Mouse (Mus musculus): ENCODE results near the gene Dock8. TPM values are rescaled to one million over a fixed set of nuclear protein-coding genes. Genes with fewer than 3 reads are reported as not detected.

The Dock8 gene
- polyA plus RNA-seq, 2 experiments from 2014 or later: 66.0 to 95.4 TPM

DNA sequence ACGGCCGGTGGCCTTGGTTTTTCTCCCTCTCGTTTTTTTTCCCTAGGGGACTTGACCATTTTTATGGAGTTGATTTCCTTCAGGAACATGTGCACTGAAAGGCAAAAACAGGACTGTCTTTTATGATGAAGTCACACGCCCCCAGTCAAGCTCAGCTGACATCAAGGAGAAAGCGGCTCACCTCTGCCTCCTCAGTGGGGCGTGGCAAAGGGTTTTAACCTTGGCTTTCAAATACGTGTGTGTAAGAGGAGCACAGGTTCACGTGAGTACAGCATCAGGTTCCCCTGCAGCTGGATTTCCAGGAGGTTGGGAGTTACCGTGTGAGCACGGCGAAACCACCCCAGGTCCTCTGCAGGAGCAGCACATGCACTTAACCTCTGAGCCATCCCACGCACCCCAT is 203.7 kb downstream of the Dock8 start:
- ATAC-seq: no peak

DNA sequence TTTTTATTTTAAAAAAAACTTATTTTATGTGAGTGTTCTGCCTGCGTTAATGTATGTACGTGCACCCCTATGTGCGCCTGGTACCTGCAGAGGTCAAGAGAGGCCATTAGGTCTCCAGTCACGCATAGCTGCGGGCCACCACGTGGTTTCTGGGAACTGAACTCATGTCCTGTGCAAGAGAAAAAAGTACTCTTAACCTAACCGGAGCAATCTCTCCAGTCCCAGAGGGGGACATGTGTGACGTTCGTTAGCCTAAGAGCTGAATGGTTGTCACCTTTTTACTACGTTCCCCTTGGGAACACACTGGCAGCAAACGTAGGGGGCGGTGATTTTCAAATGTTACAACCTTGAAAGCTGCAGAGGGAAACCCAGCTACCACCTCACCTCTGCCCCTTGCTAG is 207.6 kb downstream of the Dock8 start:
- ATAC-seq: no peak

DNA sequence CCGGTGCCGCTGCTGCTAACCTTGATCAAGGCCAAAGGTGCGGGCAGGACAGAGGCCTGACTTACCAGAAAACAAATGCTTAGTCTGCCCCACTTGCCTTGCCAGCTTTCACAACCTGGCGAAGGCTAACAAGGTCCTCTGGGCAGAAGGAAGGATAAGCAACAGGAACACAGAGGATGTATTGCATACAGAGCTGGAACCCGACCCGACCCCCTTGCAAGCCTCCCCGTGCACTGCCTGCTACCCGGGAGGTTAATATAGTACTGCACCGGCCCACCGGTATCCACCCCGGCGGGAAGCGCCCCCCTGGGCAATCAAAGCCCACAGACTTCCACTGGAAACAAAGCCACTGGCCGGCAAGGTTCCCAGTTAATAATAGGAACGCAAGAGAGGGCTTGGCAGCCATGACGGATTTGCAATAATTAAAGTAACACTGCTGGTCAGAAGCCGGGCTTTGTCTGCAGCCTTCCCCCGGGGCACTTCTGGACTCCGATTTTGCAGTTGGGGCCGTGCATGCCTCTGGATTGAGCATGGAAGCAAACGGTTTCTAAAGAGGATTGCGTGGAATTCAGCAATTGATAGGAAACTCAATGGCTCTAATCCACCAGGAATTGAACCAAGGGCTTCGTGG is 208.5 kb downstream of the Dock8 start:
- ATAC-seq: no peak

DNA sequence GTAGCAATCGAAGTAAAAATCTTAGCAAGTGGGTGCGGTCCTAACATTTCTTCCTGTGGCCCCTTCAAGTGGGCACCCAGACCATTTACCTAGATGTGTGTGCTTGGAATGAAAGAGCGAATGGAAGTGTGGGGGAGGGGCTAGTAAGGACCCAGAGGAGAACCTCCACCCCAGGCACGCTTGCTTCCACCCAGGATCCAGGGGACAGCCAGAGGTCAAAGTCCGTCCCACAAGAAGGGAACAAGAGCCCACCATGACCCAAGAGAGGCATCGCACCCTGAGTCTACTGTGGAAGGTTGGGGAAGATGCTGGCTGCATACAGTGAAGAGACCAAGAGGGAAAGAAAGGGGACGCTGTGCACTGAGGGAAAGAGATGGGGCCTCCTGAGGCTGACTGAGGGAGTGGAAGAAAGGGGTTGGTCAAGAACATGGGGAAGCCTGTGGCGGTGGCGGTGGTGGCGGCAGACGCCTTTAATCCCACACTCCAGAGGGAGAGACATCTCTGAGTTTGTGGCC is 209.3 kb downstream of the Dock8 start:
- no peak for ATAC-seq

DNA sequence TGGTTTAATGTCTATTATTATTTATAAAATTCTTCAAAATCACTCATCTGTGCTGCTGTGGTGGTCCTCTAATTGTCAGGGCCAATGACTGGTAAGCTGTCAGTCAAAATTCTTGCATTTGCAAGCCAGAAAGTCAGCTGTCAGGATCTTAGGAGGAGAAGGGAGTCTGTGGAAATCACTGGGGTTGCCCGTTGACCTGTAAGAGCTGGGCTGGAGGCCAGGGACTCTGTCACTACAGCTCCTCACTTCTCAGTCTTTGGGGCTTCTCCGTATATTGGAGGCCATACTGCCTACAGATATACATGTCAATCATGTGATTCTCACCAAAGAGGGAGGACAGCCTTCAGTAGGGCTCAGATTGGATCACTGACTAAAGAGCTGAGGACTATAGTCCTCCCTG is 221.3 kb downstream of the Dock8 start:
- no peak for ATAC-seq

DNA sequence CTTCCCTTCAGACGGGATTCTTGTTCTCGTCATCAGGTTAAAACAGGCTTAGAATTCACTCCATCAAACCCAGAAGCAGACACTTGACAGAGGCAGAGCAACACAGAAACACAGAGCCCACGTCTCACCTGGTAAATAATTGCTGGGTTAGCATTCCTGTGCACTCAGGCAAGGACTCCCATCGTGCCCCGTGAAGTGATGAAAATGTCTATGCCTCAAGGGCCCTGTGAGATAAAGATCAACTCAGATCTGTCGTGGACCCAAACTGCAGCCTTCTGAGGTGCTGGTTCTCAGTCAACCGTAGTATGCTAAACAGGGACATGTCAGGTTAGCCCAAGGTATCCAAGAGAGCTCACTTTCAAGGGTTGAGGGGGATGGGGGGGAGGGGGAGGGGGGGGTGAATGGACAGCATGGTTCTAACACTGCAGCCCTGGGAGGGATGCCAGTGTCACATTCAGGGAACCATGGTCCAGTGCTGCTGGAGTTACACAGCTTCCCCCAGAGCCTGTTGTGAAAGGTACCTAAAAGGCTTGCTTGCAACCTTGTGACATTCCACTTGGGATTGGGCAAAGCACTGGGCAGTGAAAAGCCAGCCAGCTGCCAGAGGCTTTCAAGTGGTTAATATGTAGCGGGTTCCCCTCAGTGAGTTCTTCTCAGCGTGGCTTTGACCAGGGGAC is 222.8 kb downstream of the Dock8 start:
- no peak for ATAC-seq

DNA sequence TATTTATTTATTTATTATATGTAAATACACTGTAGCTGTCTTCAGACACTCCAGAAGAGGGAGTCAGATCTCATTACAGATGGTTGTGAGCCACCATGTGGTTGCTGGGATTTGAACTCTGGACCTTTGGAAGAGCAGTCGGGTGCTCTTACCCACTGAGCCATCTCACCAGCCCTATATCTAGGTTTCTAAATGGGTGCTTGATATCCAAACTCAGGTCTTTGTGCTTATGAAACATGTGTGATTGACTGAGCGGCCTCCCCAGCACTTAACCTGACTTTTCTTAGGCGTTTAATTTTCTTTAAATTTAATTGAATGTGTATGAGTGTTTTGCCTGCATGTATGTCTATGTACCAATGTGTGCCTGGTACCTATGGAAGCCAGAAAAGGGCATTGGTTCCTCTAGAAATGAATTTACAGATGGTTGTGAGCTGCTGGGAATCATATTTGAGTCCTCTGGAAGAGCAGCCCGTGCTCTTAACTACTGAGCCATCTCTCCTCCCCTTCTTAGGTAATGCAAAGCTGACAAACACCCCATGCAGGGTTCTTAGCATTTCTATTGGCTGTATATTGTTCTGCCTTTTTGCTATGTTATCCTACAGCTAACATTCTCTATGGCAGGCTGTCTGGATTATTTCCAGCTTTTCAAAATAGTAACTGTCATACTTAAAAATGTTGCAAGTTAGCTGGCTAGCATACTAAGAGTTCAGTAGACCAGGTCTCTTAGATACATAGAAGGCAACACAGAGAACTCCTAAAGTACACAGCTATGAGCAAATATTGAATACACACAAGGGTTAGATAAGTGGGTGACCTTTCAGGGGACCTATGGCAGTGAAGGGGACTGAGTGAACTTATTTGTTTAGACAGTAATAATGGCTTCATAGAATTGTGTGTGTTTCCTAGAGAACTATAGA is 231.0 kb downstream of the Dock8 start:
- no peak for ATAC-seq

DNA sequence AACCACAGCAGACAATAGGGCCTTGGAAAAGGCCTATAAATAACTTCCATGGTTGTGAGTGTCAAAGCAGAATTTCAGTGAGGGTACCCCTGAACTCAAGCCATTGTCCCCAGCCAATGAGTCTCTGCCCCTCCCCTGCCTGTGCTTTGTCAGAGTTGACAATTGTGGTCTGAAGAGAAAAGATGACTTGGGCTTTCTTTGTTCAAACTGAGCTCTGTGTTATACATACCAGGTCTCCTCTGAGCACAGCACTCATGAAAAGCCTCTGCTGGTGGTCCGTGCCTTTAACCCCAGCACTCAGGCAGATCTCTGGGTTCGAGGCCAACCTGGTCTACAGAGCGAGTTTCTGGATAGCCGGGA is 231.6 kb downstream of the Dock8 start:
- ATAC-seq: no peak

DNA sequence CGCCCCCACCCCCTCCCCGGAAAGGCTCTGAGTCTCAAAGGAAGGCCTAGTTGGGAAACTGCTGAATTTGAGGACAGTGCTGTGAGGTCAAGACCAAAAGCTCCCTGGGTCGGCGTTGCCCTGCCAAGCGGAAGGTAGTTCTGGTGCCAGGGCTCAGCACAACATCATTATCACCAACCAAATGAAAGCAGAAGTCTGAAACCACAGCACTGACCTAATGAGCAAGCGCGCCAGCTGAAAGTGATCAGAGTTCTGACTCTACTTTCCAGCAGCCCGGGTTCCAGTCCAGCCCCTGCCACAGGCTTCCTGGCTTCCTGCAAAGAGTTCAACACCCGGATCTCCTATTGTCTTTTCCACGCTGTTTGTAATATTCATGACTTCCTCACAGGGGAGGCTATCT is 232.7 kb downstream of the Dock8 start:
- no peak for ATAC-seq

DNA sequence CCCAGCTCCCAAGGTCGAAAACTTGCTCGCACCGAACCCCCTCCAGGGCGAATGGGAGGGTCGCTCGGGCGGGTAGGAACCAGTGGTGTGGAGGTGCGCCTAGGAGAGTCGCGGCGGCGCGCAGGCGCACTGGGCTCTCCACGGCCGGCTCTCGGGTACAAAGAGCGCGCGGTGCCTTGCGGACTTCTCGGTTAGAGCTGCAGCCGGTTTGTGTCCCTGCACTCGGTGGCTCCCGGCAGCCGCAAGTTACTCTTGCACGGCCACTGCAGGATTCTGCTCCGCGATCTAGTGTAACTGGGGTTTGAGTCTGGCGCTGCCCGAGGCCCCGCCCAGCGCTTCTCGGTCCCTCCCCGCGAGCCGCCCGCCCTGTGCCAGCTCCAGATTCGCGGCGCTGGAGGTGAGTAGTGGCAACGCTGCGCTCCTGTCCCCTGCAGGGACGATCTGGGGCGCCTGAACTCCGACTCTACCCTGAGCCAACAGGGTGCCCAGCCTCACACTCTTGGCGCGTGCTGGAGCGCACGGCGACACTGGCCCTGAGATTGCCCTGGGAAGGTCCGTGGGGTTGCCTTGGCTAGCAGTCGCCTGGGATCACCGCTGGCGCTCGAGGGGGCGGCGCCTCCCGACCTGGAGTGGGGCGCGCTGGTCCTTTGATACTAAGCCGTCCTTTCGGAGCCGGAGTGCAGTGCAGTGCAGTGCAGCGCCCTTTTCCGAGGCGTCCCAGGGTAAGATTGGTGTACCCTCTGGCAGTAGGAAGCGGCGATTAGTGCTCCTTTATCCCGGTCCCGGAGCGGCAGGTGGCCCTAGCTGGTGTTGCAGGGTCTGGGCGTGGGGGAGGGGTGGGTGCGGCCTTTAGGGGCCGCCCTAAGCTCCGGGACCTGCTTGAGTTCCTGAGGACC is 237.5 kb downstream of the Dock8 start, which contains the start of gene Kank1:
Kank1 (plus strand) TSS at position 380 of the 896 bp plus-strand sequence.
- no peak for ATAC-seq

DNA sequence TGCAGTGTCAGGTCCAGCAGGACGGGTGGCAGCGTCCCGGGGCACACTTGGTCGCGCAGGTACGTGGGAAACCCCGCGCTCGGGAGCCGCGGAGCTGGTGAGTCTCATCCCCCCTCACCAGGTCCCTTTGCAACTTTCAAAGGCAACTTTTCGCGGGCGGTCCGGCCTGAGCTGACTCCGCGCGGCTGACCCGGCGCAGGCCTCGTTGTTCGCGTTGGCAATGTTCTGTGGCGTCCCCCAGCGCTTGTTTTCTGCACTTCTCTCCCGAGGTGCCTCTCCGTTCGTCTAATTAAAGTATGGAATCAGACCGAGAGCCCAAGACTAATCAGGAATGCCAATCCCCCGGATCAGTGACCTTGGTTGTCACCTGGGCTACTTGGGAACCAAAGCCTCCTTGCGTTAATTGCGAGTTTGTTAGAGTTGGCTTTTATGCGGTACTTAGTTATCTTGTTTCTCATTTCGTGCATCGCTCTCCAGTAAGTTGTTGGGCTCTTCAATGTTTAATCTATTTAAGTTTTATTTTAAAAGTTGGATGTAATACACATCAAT is 238.2 kb downstream of the Dock8 start:
- ATAC-seq: no peak

DNA sequence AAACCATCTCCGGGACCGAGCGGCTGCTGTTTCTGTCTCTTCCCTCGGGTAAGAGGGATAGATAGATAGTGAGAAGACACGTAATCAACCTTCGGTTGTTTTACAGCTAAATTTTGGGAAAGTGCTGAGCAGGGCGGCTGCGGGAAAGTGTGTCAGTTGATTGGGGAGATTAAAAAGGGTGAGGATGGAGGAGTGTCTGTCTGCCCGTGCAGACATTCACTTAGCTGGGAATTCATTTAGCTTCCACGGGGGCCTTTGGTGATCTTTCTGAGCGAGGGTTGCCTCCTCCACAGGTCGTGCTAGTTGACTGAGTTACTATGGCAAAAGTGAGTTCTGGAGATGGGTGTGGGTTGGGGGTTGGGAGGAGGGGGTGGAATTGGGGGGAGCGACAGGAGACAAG is 238.8 kb downstream of the Dock8 start:
- ATAC-seq: no peak

DNA sequence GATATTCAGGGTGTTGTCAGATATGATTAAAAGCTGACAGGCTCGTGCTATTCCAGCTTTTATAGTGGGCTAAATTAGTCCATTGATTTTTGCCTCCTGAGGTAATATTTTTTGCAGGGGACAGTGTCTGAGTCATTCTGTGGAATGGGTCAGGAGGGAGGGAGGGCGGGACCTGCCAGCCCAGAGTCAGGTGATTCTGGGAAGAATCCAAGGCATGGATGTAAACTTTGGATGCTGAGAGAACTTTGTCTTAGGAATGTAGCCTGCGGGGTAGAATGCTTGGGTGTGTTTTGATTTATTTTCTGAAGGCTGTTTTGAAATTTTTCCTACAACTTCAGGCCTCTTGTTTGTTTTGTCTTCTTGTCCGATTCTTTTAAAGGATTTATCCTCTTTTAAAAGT is 244.2 kb downstream of the Dock8 start:
- no peak for ATAC-seq

DNA sequence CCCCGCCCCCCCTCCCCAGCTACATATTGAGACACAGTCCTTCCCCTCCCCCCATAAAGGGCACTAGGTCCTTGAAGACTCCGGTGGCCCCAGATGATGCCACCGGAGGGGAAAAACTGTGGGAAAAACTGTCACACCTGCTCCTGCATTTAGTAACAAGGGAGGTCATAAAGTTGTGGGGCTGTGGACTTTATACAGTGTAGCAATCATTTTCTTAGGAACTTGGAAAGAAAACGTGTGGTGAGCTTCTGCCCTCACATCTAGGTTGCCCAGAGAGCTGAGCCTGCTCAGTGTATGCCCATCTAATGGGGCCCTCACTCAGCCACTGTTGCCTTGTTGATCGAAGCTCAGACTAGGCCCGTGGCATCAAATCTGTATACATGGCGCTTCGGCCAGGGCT is 246.7 kb downstream of the Dock8 start:
- ATAC-seq: no peak

DNA sequence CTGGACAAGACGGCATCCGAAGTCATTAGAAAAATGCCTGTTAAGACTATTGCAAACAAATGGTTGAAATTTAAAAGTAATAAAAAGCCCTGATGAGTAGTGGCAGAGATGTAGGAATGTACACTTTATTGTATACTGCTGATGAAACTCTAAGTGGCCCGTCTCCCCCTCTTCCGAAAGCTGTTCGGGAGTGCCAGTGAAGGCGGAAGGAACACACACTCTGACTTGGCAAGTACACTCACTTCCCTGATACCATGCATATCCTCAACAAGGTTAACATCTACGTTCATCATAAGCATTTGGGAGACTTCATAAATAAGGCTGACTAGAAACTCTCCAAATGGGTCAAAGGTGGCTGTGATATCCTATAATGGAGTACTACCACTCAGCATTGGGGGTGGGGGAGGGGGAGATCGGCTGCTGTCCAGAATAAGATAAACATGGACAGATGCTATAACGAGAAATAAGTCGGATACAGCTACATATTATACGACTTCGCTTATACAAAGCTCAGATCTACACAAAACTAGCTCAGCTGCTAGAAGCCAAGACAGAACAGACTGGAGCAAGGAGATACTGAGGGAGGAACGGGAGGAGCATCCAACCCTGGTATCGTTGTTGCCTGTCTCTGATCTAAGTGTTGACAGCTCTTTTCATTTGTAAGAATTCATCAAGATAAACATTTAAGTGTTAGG is 248.7 kb downstream of the Dock8 start:
- ATAC-seq: no peak

DNA sequence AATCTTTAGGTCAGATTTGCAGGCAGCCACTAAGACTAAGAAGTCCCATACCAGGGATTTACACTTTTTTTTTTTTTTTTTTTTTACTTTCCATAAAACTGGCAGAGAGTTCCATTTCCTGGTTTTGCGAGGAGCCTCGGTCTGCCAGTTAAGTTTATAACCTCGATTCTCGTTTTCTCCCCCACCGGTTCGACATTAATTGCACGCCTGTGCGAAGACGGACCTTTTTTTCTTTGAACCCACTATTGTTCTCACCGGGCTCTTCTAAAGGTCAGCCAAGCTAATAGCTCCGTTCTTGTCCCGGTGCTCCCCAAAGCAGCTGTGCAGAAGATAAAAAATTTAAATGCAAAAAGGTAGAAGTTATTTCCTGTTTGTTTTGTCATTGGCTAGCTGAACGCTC is 249.9 kb downstream of the Dock8 start:
- no peak for ATAC-seq

DNA sequence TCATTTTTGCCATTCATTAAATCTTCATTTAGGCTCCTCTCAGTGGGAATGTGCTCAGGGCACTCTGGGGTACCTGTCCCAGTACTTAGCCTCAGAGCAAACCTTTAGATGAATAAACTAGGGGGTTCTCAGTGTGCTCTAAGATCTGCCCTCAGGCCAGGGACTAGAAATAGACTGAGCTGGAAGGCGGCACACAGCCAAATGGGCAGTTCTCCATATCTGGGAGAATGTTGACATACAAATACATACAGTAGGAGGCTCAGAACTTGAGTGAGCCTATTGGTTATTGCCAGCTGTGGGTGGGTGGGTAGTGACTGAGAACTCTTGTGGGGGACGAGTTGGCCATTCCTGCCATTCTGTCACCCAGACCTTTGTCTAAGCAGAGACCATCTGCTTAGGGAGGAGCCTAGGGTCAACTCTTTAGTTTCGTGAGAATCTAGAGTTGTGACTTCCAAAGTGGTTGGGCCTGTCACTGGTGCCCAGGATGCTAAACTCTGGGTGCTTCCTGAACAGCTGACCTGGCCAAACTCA is 252.3 kb downstream of the Dock8 start:
- ATAC-seq: no peak

All from activated CD4-positive, CD25-positive, alpha-beta regulatory T cell, adult 4 months (primary cell).